Mouse (Mus musculus) neutrophil, adult 65 days (primary cell): ENCODE measurements around the gene Agtrap. TPM values are rescaled to one million over a fixed set of nuclear protein-coding genes. Genes with fewer than 3 reads are reported as not detected.

ENCODE experiments used
- total RNA-seq: library from RNA; stranded (reverse); gene quantifications from 2 replicates; pipeline ENCODE4 v1.2.4, GENCODE M21; 2023

Gene Agtrap
- 72.4 and 83.5 TPM in 2 replicates for total RNA-seq

DNA sequence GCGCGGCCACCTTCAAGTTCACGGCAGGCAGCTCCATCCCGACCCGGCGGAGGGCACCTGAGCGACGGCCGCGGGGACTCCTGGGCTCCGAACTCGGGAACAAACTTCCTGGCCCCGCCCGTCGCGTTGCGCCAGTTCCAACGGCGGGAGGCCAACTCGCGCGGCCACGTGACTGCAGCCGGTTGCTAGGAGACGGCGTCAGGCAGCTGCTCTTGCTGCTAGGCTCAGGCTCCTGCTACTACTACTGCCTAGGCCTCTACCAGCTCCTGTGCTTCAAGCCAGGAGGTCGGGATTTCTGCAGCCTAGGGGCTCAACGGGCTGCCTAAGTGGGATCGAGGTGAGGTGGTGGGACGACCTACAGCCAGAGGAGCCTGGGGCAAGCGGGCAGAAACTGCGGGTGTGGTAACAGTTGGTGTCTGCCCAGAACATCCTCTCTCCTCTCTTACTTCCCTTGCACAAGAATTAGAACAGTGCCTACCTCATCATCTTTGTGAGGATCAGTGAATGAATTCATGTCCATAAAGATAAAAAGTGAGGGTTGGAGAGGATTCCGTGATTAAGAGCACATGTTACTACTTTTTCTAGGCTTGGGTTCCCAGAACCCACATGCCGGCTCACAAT is at the start of gene Agtrap:
TSS of gene Agtrap (minus strand) at position 125 of the 621 bp plus-strand sequence.

DNA sequence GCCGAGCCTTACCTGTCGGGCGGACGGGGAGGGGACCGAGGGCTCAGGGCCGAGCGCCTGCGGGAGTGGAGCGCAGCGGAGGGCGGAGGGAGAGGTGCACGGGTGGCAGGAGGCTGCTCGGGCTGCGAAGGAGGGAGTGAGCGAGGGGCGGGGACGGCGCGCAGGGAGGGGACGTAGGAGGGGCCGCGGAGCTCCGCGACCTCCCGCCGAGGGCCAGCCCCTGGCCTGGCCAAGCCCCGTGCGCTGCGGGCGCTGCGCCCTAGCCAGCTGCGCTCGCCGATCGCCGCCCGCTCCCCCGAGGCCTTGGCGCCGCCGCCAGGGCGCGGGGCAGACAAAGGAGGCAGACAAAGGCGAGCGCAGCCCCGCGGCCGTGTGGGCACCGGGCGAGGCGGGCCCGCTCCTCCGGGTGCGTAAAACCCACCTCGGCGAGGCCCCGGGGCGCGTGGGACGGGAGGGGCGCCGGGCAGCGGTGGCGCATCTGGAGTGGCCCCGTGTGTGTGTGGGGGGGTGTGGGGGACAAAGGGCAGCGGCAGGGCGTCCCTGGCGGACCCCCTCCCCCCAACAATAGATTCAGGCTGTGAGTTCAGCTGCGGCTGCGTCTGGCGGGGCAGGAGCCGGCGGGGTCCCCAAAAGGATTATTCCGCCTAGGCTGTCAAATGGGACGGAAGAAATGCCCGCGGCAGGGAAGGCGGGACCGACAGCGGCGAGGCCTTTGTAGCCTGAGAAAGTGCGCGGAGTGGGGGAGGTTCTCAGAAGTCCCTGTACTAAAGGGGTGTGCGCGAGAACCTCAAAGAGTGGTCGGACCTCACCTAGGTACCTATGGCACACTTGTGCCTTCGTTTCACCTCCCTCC is 43.0 kb upstream of the Agtrap start, which contains the start of gene Draxin:
TSS of gene Draxin (minus strand) at position 138 of the 853 bp plus-strand sequence.

DNA sequence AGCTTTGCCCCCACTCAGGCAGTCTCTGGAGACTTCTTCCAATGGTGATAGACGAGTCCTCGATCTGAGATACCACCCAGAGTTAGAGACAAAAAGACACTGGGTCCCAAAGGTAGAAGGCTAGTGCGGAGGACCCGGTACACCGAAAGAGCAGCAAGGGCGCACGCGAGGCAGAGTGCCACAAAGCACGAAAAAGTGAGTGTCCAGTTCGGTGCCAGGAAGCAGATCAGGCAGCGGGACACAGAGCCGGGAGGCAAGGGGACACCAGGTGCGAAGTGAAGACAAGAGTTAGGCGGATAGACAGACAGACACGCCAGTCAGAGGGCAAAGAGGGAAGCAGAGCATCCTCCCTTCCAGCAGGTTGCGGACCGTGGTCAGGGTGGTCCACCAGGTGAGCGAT is 42.3 kb upstream of the Agtrap start, which contains the start of gene Mad2l2:
TSS of gene Mad2l2 (plus strand) at position 252 of the 400 bp plus-strand sequence.

DNA sequence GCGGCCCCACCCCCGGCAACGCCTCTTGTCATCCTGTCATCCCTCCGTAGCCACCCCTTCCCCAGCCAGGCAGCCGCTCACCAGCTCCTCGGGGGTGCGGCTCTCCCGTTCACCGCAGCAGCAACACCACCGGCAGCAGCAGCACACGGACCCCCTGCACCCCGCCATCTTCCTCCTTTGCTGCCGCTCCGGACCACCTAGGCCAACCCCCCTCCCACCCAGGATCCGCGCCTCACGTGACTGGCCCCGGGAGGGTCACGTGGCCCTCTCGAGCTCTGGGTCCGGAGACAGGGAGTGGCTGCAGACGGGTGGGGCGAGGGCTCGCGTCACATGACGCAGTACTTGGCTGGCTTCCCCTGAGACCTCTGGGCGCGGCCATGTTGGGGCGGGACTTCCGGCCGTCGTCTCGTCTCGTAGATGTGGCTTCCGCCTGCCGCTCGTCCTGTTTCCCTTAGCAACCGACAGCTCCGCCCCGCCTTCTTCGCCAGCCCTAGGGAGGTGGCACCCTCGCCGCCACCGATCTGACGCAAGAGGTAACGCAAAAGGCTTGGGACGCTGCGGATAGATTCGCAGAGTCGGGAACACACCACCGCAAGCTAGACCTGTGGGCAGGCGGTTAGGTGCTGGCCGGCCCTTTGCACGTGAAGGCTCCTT is 49.1 kb downstream of the Agtrap start, which contains the start of the genes Clcn6 and Mthfr:
TSS of gene Clcn6 (minus strand) at position 222 of the 654 bp plus-strand sequence.
TSS of gene Mthfr (plus strand) at position 478 of the 654 bp plus-strand sequence.

Other genes with a start within 250 kb of the Agtrap start
- 1.6 and 2.9 TPM in 2 replicates for gene Zfp933, start 239.7 kb downstream of the Agtrap start, total RNA-seq
- gene Miip, start 219.2 kb downstream of the Agtrap start, total RNA-seq = 25.1 and 38.1 TPM in 2 replicates
- gene Fv1, start 219.1 kb downstream of the Agtrap start, total RNA-seq = 3.2 and 4.5 TPM in 2 replicates
- 67.5 and 70.7 TPM in 2 replicates for gene Mfn2, start 183.3 kb downstream of the Agtrap start, total RNA-seq
- 19.2 and 20.5 TPM in 2 replicates for gene Plod1, start 151.3 kb downstream of the Agtrap start, total RNA-seq
- 54.9 and 75.9 TPM in 2 replicates for gene 2510039O18Rik, start 147.1 kb downstream of the Agtrap start, total RNA-seq
- gene Nppb, start 102.2 kb downstream of the Agtrap start, total RNA-seq = not detected in 2 replicates
- gene Nppa, start 87.3 kb downstream of the Agtrap start, total RNA-seq = not detected in 2 replicates
- 13.2 and 21.3 TPM in 2 replicates for gene Clcn6, start 49.2 kb downstream of the Agtrap start, total RNA-seq
- 10.2 and 10.7 TPM in 2 replicates for gene Mthfr, start 49.0 kb downstream of the Agtrap start, total RNA-seq
- gene Mad2l2, start 42.4 kb upstream of the Agtrap start, total RNA-seq = 5.2 and 10.6 TPM in 2 replicates
- gene Draxin, start 42.7 kb upstream of the Agtrap start, total RNA-seq = not detected in 2 replicates
- gene Fbxo6, start 64.1 kb upstream of the Agtrap start, total RNA-seq = 13.5 and 15.8 TPM in 2 replicates
- not detected in 2 replicates for gene Fbxo44, start 72.5 kb upstream of the Agtrap start, total RNA-seq
- gene Fbxo2, start 72.6 kb upstream of the Agtrap start, total RNA-seq = not detected in 2 replicates
- not detected in 2 replicates for gene Disp3, start 199.9 kb upstream of the Agtrap start, total RNA-seq